Mouse (Mus musculus) kidney, embryonic 16.5 days (tissue): ENCODE measurements around the gene Vamp5. TPM values are rescaled to one million over a fixed set of nuclear protein-coding genes. Genes with fewer than 3 reads are reported as not detected.
A peak's percentile ranks its signal among the peaks of the same experiment; 100 is the strongest.

ENCODE experiments used
- ATAC-seq: fragments of 200-750 bp; cut with Nextera tagmentation; 2 replicates; pipeline ENCODE4 v1.8.0; 2017; ENCODE audit warnings: moderate TSS enrichment; ENCODE audit not compliant: low FRiP score, low TSS enrichment
- H3K27ac ChIP-seq: fragments of 300-500 bp; sonication (generic); 2 replicates; pipeline ENCODE4 v1.5.1; 2014; ENCODE audit warnings: low read length
- H3K27me3 ChIP-seq: fragments of 300-500 bp; sonication (generic); 2 replicates; pipeline ENCODE4 v1.6.1; 2014; ENCODE audit warnings: low read length, control low read depth, mixed read lengths; ENCODE audit not compliant: insufficient read depth
- H3K36me3 ChIP-seq: fragments of 300-500 bp; sonication (generic); 2 replicates; pipeline ENCODE4 v1.6.1; 2014; ENCODE audit warnings: low read length, control low read depth, mixed read lengths; ENCODE audit not compliant: insufficient read depth
- H3K4me1 ChIP-seq: fragments of 300-500 bp; sonication (generic); 2 replicates; pipeline ENCODE4 v1.6.1; 2014; ENCODE audit warnings: low read length, control low read depth, mixed read lengths; ENCODE audit not compliant: insufficient read depth
- H3K4me2 ChIP-seq: fragments of 300-500 bp; sonication (generic); replicated peaks from 2 replicates; pipeline ENCODE4 v1.6.1; 2014; ENCODE audit warnings: low read depth, low read length
- H3K4me3 ChIP-seq: fragments of 300-500 bp; sonication (generic); 2 replicates; pipeline ENCODE4 v1.5.1; 2014; ENCODE audit warnings: mild to moderate bottlenecking, low read length
- H3K9ac ChIP-seq: fragments of 300-500 bp; sonication (generic); replicated peaks from 2 replicates; pipeline ENCODE4 v1.6.1; 2014; ENCODE audit warnings: low read length
- H3K9me3 ChIP-seq: fragments of 300-500 bp; sonication (generic); 2 replicates; pipeline ENCODE4 v1.6.1; 2016; ENCODE audit warnings: low read length, control low read depth
- WGBS: fragments of 180-500 bp; shearing (Covaris S2); extraction: QIAGEN DNeasy Blood & Tissue Kit; methylation state at CpG from one replicate; pipeline ENCODE4 v1.1.7; 2014; 5-methylcytosine and 5-hydroxymethylcytosine counted together
- polyA plus RNA-seq: library from polyadenylated mRNA; unstranded; fragments of >200 nt; fragmentation: Nextera tagmentation; extraction: Ambion mirVana; gene quantifications from 2 replicates; pipeline ENCODE4 v1.2.1, GENCODE M21; 2015

The Vamp5 gene
- 35.7 and 42.5 TPM in 2 replicates for polyA plus RNA-seq

DNA sequence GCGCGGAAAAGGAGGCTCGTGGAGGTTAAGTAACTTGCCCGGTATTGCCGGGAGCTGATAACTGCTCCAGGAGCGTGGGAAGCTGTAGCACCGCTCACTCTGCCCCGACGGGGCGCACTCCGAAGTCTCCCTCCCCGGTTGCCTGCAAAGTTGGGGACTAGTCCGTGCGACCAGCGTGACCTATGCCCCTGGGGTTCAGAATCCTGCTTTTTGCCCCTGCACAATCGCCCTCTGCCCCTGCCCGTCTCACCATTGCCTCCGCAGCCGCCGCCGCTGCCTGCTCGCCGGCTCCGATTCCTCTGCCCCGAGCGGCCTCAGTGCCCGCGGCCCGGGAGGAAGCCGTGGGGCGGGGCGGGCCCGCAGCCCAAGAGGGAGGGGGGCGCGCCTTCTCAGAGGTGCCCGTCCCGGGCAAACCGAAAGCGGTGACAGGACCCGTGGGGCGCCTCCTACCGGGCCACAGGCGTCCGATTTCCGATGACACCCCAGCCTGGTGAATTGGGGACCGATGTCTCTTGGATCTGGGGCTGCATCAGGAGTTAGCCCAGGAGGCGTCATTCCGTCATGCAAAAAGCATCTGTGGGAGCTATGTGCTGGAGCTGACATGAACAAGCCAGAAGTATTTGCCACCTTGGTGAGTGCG is at the start of gene Vamp5:
Gene Vamp5 (minus strand): TSS at position 338 of the 640 bp plus-strand sequence.
- H3K4me1 ChIP-seq: no peaks in the 10 kb centered on the region
- 2% methylated on average over 46 of the region's 49 CpGs for WGBS
- H3K27me3 ChIP-seq: no peaks in the 10 kb centered on the region
- H3K9me3 ChIP-seq: no peaks in the 10 kb centered on the region
- peak within 1 kb of the TSS; percentile 73 for H3K27ac ChIP-seq
- H3K9ac ChIP-seq: peak within 1 kb of the TSS; percentile 67
- ATAC-seq: peak; percentile 84; the same call in 1 of the 2 replicates
- peak within 1 kb of the TSS; percentile 58 for H3K4me3 ChIP-seq
- peaks cover 10% of the 10 kb centered on the region for H3K36me3 ChIP-seq
- H3K4me2 ChIP-seq: peak within 1 kb of the TSS; percentile 61

DNA sequence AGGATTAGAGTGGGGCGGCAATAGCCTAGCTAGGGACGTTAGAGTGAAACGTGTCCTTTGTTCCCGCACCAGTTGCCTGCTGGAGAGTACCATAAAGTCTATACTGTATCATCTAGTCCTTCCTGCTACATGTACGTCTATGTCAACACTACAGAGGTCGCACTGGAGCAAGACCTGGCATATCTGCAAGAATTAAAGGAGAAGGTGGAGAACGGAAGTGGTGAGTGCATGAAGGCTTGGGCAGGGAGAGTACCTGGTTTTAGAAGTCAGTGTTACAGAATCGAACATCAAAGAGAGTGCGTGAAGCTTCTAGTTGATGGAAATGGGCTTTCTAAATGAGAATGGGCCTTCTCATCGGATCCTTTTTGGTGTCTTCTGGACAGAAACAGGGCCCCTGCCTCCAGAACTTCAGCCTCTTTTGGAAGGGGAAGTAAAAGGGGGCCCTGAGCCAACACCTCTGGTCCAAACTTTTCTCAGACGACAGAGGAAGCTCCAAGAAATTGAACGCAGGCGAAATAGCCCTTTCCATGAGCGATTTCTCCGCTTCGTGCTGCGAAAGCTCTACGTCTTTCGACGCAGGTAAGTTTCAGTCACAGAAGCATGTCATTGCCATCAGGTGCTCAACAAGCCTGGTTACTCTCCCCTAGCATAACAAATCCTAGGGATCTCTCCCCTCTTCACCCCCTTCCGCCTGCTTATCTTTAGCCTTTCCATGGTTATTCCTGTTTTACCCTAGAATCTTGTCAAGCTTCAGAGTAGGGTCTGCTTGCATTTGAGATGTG is 49.0 kb upstream of the Vamp5 start:
- H3K4me1 ChIP-seq: no peaks in the 10 kb centered on the region
- H3K36me3 ChIP-seq: peaks cover 72% of the 10 kb centered on the region
- H3K27ac ChIP-seq: no peak overlapping the region
- no peaks in the 10 kb centered on the region for H3K9me3 ChIP-seq
- H3K4me2 ChIP-seq: no peak overlapping the region
- no peaks in the 10 kb centered on the region for H3K27me3 ChIP-seq
- no peak for ATAC-seq
- 84% methylated on average over 21 of the region's 21 CpGs for WGBS
- no peak overlapping the region for H3K4me3 ChIP-seq
- H3K9ac ChIP-seq: no peak overlapping the region

DNA sequence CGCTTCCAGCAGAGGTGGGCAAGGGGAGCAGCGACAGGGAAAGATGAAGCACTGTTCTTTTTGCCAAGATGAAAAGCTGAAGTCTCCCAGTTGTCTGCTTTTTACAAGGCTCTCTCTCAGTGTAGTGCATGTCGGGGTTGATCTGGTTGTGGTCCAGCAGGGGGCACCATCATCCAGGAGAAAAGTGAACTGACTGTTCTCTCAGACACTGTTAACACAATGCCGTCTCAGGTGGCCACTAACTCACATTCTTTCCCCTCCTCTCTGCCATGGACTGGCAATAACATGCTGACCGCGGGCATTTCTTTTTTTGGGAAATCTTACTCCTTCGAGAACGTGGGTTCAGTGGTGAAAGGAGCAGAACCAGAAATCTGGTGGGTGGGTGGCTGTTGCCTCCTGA is 47.8 kb upstream of the Vamp5 start:
- ATAC-seq: peak; percentile 73; the same call in 1 of the 2 replicates
- H3K27me3 ChIP-seq: no peaks in the 10 kb centered on the region
- WGBS: 33% methylated on average over 8 of the region's 8 CpGs

DNA sequence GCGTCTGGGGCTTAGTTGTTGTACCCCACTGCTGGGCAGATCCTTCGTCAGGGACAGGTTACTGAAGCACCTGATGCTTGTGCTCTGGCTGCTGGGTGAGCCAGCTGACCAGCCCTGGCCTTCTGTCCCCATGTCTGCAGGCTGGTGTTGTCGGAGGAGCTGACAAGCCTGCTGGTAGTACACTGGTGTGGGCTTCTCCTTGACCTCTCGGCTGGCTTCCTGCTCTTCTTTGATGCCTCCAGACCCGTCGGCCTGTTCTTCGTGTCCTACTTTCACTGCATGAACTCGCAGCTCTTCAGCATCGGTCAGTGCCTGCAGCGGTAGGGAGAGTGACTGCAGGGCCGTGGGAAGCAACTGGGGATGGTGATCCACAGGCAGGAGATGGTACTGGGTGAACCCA is 45.4 kb upstream of the Vamp5 start:
- Histone ChIP-seq H3K4me2 (no peak overlapping the region), H3K4me1 (no peaks in the 10 kb centered on the region), H3K27me3 (no peaks in the 10 kb centered on the region), H3K9me3 (no peaks in the 10 kb centered on the region), H3K9ac (no peak overlapping the region), H3K4me3 (no peak overlapping the region), H3K36me3 (peaks cover 70% of the 10 kb centered on the region), H3K27ac (no peak overlapping the region)
- no peak for ATAC-seq
- 94% methylated on average over 11 of the region's 11 CpGs for WGBS

More for the DNA sequence above, 47.8 kb upstream of the Vamp5 start:
- no peak overlapping the region for H3K4me3 ChIP-seq
- no peaks in the 10 kb centered on the region for H3K9me3 ChIP-seq
- H3K9ac ChIP-seq: no peak overlapping the region
- no peaks in the 10 kb centered on the region for H3K4me1 ChIP-seq
- H3K4me2 ChIP-seq: no peak overlapping the region
- peaks cover 74% of the 10 kb centered on the region for H3K36me3 ChIP-seq
- no peak overlapping the region for H3K27ac ChIP-seq

DNA sequence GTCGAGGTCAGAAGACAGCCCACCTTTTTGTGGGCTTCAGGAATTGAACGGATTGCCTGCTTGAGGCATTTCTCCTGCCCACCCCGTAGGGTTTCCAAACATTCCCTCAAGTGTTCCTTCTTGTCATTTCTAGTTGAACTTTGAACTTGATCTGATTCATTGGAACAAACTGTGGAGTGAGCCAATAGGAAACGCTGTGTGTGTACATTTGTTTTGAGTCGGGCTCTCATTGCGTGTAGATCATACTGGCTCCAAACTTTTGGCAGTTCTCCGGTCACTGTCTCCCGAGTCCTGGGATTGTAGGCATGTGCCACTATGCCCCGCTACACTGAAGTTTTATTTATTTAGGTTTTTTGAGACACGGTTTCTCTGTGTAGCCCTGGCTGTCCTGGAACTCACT is 40.6 kb upstream of the Vamp5 start:
- H3K27ac ChIP-seq: no peak overlapping the region
- WGBS: 93% methylated on average over 10 of the region's 10 CpGs
- H3K9ac ChIP-seq: no peak overlapping the region
- peaks cover 65% of the 10 kb centered on the region for H3K36me3 ChIP-seq
- no peak for ATAC-seq
- no peak overlapping the region for H3K4me2 ChIP-seq
- no peak overlapping the region for H3K4me3 ChIP-seq
- H3K4me1 ChIP-seq: peaks cover 6% of the 10 kb centered on the region; the same call in 1 of the 2 replicates
- H3K27me3 ChIP-seq: no peaks in the 10 kb centered on the region
- H3K9me3 ChIP-seq: no peaks in the 10 kb centered on the region

DNA sequence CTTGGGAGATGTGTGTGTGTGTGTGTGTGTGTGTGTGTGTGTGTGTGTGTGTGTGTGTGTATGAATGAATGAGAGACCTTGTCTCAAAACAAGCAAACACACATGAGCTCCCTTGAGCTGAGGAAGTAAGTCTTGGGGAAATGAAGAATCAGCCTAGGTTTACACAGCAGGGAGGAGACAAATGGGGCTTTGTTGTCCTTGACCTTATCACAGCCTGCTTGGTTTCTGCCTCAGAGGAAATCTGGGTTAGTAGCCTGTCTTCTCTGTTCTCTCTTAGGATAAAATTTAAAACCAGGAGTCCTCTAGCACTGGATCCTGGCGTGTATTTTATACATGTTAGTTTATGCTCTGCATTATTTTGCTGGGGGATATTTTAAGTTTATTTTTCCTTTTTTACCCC is 39.5 kb upstream of the Vamp5 start:
- H3K4me1 ChIP-seq: peaks cover 17% of the 10 kb centered on the region
- no peak overlapping the region for H3K4me3 ChIP-seq
- H3K9ac ChIP-seq: no peak overlapping the region
- no peak overlapping the region for H3K4me2 ChIP-seq
- H3K9me3 ChIP-seq: no peaks in the 10 kb centered on the region
- ATAC-seq: no peak
- H3K36me3 ChIP-seq: peaks cover 54% of the 10 kb centered on the region
- no peaks in the 10 kb centered on the region for H3K27me3 ChIP-seq
- WGBS: 88% methylated on average over 1 of the region's 1 CpGs
- H3K27ac ChIP-seq: no peak overlapping the region

DNA sequence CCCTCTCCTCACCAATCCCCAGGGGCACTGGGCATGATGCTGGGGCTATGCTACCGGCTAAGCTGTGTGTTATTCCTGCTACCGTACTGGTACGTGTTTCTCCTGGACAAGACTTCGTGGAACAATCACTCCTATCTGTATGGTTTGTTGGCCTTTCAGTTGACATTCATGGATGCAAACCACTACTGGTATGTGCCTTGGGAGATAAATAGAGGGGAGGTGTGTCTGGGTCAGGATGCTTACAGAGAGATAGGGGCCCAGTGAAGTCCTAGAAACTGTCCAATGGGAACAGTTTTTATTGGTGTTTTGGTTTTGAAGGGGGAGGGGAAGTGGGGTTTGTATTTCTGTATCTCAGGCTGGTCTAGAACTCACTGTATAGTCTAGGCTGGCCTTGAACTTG is 38.0 kb upstream of the Vamp5 start:
- H3K4me2 ChIP-seq: no peak overlapping the region
- H3K36me3 ChIP-seq: peaks cover 39% of the 10 kb centered on the region
- WGBS: 94% methylated on average over 4 of the region's 4 CpGs
- no peak overlapping the region for H3K27ac ChIP-seq
- H3K27me3 ChIP-seq: no peaks in the 10 kb centered on the region
- H3K9ac ChIP-seq: no peak overlapping the region
- peaks cover 23% of the 10 kb centered on the region for H3K4me1 ChIP-seq
- ATAC-seq: no peak
- H3K9me3 ChIP-seq: no peaks in the 10 kb centered on the region
- H3K4me3 ChIP-seq: no peak overlapping the region

DNA sequence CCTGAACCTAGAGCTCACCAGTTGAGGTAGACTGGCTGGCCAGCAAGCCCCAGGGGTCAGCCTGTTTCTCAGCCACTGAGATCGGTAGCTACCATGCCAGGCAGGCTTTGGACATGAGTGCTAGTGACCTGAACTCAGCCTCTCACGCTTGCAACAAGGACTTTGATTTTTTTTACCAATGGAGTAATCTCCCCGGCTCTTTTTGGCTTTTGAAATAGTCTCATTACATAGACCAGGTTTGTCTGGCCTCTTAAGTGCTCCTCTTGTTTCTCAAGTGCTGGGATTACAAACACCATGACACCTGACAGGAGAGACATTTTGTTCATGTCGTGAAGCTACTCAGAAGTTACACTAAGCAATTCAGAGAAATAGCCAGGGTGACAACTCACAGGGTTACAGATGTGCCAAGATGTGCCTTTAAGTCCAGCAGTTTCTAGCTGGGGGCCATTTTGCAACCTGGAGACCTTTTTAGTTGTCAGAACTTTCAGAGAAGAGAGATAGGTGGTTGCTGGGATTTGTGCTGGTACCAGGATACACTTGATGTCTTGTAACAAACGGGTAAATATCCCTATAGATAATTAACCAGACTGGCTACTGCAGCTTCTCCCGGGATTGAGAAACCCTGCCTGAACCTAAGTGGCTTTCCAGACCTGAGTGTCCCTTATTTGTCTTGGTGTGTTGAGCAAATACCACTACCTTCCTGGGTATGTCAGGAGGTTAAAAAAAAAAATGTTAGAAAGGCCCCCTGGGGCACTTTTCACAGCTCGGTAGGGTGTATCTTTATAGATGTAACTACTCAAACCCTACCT is 35.9 kb upstream of the Vamp5 start:
- H3K9ac ChIP-seq: 0 out of 2 replicates have a peak overlapping the region, but pooled peaks have one; percentile 16
- no peaks in the 10 kb centered on the region for H3K27me3 ChIP-seq
- H3K27ac ChIP-seq: no peak overlapping the region
- peaks cover 25% of the 10 kb centered on the region for H3K36me3 ChIP-seq
- no peaks in the 10 kb centered on the region for H3K9me3 ChIP-seq
- H3K4me1 ChIP-seq: peaks cover 23% of the 10 kb centered on the region
- no peak overlapping the region for H3K4me3 ChIP-seq
- H3K4me2 ChIP-seq: no peak overlapping the region
- no peak for ATAC-seq
- WGBS: 82% methylated on average over 7 of the region's 7 CpGs

DNA sequence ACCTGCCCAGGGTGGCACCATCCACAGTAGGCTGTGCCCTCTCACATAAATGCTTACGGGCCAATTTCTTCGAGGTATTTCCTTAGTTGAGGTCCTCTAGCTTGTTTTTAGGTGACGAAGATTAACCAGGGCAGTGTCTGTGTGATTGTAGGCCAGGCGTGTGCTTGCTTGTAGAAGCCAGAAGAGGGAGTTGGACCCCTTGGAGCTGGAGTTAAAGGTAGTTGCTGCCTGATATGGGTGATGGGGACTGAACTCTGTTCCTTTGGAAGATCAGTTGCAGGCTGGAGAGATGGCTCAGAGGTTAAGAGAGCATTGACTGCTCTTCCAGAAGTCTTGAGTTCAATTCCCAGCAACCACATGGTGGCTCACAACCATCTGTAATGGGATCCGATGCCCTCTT is 34.9 kb upstream of the Vamp5 start:
- H3K4me1 ChIP-seq: peaks cover 23% of the 10 kb centered on the region
- H3K4me3 ChIP-seq: peak overlapping the region; percentile 82
- ATAC-seq: no peak
- peaks cover 19% of the 10 kb centered on the region for H3K36me3 ChIP-seq
- 86% methylated on average over 5 of the region's 5 CpGs for WGBS
- no peak overlapping the region for H3K27ac ChIP-seq
- no peaks in the 10 kb centered on the region for H3K9me3 ChIP-seq
- no peaks in the 10 kb centered on the region for H3K27me3 ChIP-seq
- peak overlapping the region; percentile 76 for H3K4me2 ChIP-seq
- H3K9ac ChIP-seq: peak overlapping the region; percentile 93
